Mouse (Mus musculus) limb, embryonic 14.5 days (tissue): ENCODE results near the gene Bcas2. TPM values are rescaled to one million over a fixed set of nuclear protein-coding genes. Genes with fewer than 3 reads are reported as not detected.

Experiments
- ATAC-seq: fragments of 200-750 bp; cut with Nextera tagmentation; 2 replicates; pipeline ENCODE4 v1.8.0; 2017; ENCODE audit warnings: low read depth, moderate number of reproducible peaks, moderate TSS enrichment; ENCODE audit not compliant: low FRiP score
- DNase-seq: peaks from one replicate; pipeline ENCODE4 v3.0.0-alpha.2; 2015; ENCODE audit warnings: low spot score
- H3K27ac ChIP-seq: fragments of 300-500 bp; sonication (generic); replicated peaks from 2 replicates; pipeline ENCODE4 v1.5.1; 2014; ENCODE audit warnings: low read depth, mild to moderate bottlenecking, low read length, moderate library complexity, mixed read lengths
- H3K27me3 ChIP-seq: fragments of 300-500 bp; sonication (generic); 2 replicates; pipeline ENCODE4 v1.6.1; 2014; ENCODE audit warnings: low read length, mixed read lengths; ENCODE audit not compliant: control insufficient read depth, insufficient read depth
- H3K36me3 ChIP-seq: fragments of 300-500 bp; sonication (generic); 2 replicates; pipeline ENCODE4 v1.6.1; 2014; ENCODE audit warnings: mild to moderate bottlenecking, low read length, moderate library complexity, mixed read lengths; ENCODE audit not compliant: control insufficient read depth, insufficient read depth
- H3K4me1 ChIP-seq: fragments of 300-500 bp; sonication (generic); 2 replicates; pipeline ENCODE4 v1.6.1; 2014; ENCODE audit warnings: antibody characterized with exemption, low read length, mixed read lengths; ENCODE audit not compliant: control insufficient read depth, insufficient read depth
- H3K4me2 ChIP-seq: fragments of 300-500 bp; sonication (generic); replicated peaks from 2 replicates; pipeline ENCODE4 v1.6.1; 2014; ENCODE audit warnings: low read depth, mild to moderate bottlenecking, low read length, moderate library complexity; ENCODE audit not compliant: severe bottlenecking
- H3K4me3 ChIP-seq: fragments of 300-500 bp; sonication (generic); replicated peaks from 2 replicates; pipeline ENCODE4 v1.5.1; 2014; ENCODE audit warnings: low read length
- H3K9ac ChIP-seq: fragments of 300-500 bp; sonication (generic); 2 replicates; pipeline ENCODE4 v1.6.1; 2014; ENCODE audit warnings: mild to moderate bottlenecking, low read depth, low read length, moderate library complexity; ENCODE audit not compliant: severe bottlenecking
- H3K9me3 ChIP-seq: fragments of 300-500 bp; sonication (generic); 2 replicates; pipeline ENCODE4 v1.6.1; 2016; ENCODE audit warnings: low read length; ENCODE audit not compliant: control insufficient read depth
- POLR2A ChIP-seq: fragments of 200-500 bp; IDR thresholded peaks from 2 replicates; pipeline ENCODE4 v1.8.0; 2012; ENCODE audit warnings: inconsistent platforms, mild to moderate bottlenecking, moderate library complexity, borderline replicate concordance; ENCODE audit not compliant: insufficient read depth, insufficient read length; ENCODE audit errors: extremely low read depth
- WGBS: fragments of 180-500 bp; shearing (Covaris S2); extraction: QIAGEN DNeasy Blood & Tissue Kit; methylation state at CpG from one replicate; pipeline ENCODE4 v1.1.7; 2014; 5-methylcytosine and 5-hydroxymethylcytosine counted together
- polyA plus RNA-seq, 2 experiments: library from polyadenylated mRNA; depleted of rRNA in 1 of 2; stranded (reverse) in 1 of 2; unstranded in 1 of 2; fragments of >200 nt; fragmentation: Nextera tagmentation in 1 of 2; extraction: Ambion mirVana in 1 of 2; gene quantifications; 2 replicates each; pipeline versions ENCODE4 v1.2.1 to v1.2.3; 2012 to 2014

The Bcas2 gene
- polyA plus RNA-seq, 2 experiments, result 155 to 161 TPM

DNA sequence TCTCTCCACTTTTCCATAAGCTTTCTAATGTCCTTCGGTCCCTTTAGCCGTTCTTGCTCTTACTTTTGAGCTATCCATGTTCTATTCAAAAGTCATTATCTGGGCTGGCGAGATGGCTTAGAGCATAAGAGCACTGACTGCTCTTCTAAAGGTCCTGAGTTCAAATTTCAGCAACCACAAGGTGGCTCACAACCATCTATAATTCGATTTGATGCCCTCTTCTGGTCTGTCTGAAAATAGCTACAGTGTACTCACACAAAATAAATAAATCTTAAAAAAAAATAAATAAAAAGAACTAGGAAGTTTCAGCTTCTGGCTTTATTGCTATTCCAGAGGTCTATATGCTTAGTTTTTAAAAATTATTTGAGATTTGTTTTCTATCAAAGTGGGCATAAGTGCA, 23.7 kb upstream of the Bcas2 start:
- DNase-seq (no peak), ATAC-seq (no peak)
- no peaks in the 10 kb centered on the region for H3K27me3 ChIP-seq
- H3K4me3 ChIP-seq, result no peak overlapping the region
- no peak overlapping the region for H3K27ac ChIP-seq
- WGBS, result 87% methylated on average over 4 of the region's 4 CpGs
- H3K4me1 ChIP-seq, result no peaks in the 10 kb centered on the region
- peaks cover 25% of the 10 kb centered on the region for H3K36me3 ChIP-seq
- TF ChIP-seq POLR2A, result no peak
- no peak overlapping the region for H3K4me2 ChIP-seq
- no peak overlapping the region for H3K9ac ChIP-seq
- no peaks in the 10 kb centered on the region for H3K9me3 ChIP-seq

- Histone ChIP-seq H3K27ac (no peak overlapping the region), H3K36me3 (peaks cover 35% of the 10 kb centered on the region), H3K4me1 (no peaks in the 10 kb centered on the region), H3K4me2 (no peak overlapping the region), H3K4me3 (no peak overlapping the region), H3K9me3 (no peaks in the 10 kb centered on the region), H3K27me3 (no peaks in the 10 kb centered on the region), H3K9ac (no peak overlapping the region)
- DNase-seq (no peak), ATAC-seq (no peak)
- no peak for TF ChIP-seq POLR2A
- 76% methylated on average over 10 of the region's 10 CpGs for WGBS
These were observed 22.5 kb upstream of the Bcas2 start for GRCm38 (mm10) chr3:103148941-103149340.

- Histone ChIP-seq H3K4me2 (no peak overlapping the region), H3K4me1 (no peaks in the 10 kb centered on the region), H3K27ac (no peak overlapping the region), H3K4me3 (no peak overlapping the region), H3K9ac (no peak overlapping the region), H3K36me3 (peaks cover 52% of the 10 kb centered on the region), H3K27me3 (no peaks in the 10 kb centered on the region), H3K9me3 (no peaks in the 10 kb centered on the region)
- no peak for DNase-seq
- no peak for TF ChIP-seq POLR2A
- no peak for ATAC-seq
These were observed 17.7 kb upstream of the Bcas2 start for GRCm38 (mm10) chr3:103153761-103154160.

GRCm38 (mm10) chr3:103159232-103159900, 12.1 kb upstream of the Bcas2 start:
- H3K36me3 ChIP-seq, result peaks cover 29% of the 10 kb centered on the region
- no peak overlapping the region for H3K4me3 ChIP-seq
- no peak for DNase-seq
- WGBS, result 59% methylated on average over 3 of the region's 3 CpGs
- no peak for ATAC-seq
- no peak overlapping the region for H3K27ac ChIP-seq
- H3K9me3 ChIP-seq, result no peaks in the 10 kb centered on the region
- no peak overlapping the region for H3K9ac ChIP-seq
- H3K4me1 ChIP-seq, result no peaks in the 10 kb centered on the region
- no peaks in the 10 kb centered on the region for H3K27me3 ChIP-seq
- TF ChIP-seq POLR2A, result no peak
- H3K4me2 ChIP-seq, result no peak overlapping the region

DNA sequence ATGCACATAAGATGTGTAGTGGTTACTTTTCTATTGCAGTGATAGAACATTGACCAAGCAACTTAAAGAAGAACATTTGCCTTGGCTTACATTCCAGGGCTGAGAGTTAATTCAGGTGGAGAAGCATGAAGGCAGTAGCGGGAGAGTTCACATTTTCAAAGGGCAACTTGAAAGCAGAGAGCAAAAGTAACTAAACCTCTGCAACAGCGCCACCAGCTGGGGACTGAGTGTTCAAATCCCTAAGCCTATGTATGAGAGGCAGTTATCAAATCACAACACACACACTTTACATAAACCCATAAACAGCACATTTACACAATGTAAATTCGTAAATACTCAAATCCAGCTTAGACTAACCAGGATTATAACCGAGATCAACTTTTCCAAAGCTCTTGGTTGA, 1.7 kb upstream of the Bcas2 start:
- ATAC-seq, result no peak

GRCm38 (mm10) chr3:103172615-103173014, 1.2 kb downstream of the Bcas2 start:
- ATAC-seq (no peak), DNase-seq (no peak)
- Histone ChIP-seq H3K27ac (no peak overlapping the region), H3K9ac (peak overlapping the region; percentile 83), H3K27me3 (no peaks in the 10 kb centered on the region), H3K9me3 (no peaks in the 10 kb centered on the region), H3K36me3 (peaks cover 44% of the 10 kb centered on the region), H3K4me1 (peaks cover 9% of the 10 kb centered on the region; the same call in 1 of the 2 replicates), H3K4me2 (peak overlapping the region; percentile 62), H3K4me3 (peak overlapping the region; percentile 89)
- no peak for TF ChIP-seq POLR2A
- 55% methylated on average over 5 of the region's 5 CpGs for WGBS

More for the DNA sequence above, 1.7 kb upstream of the Bcas2 start:
- Histone ChIP-seq H3K4me1 (peaks cover 9% of the 10 kb centered on the region; the same call in 1 of the 2 replicates), H3K27me3 (no peaks in the 10 kb centered on the region), H3K4me3 (no peak overlapping the region), H3K9me3 (no peaks in the 10 kb centered on the region), H3K4me2 (no peak overlapping the region), H3K9ac (no peak overlapping the region), H3K36me3 (peaks cover 26% of the 10 kb centered on the region), H3K27ac (no peak overlapping the region)
- peak; percentile 82 for DNase-seq
- 12% methylated on average over 4 of the region's 4 CpGs for WGBS
- no peak for TF ChIP-seq POLR2A
